9 mouse cellular contexts compared by ENCODE assay signal in the genomic region with DNA sequence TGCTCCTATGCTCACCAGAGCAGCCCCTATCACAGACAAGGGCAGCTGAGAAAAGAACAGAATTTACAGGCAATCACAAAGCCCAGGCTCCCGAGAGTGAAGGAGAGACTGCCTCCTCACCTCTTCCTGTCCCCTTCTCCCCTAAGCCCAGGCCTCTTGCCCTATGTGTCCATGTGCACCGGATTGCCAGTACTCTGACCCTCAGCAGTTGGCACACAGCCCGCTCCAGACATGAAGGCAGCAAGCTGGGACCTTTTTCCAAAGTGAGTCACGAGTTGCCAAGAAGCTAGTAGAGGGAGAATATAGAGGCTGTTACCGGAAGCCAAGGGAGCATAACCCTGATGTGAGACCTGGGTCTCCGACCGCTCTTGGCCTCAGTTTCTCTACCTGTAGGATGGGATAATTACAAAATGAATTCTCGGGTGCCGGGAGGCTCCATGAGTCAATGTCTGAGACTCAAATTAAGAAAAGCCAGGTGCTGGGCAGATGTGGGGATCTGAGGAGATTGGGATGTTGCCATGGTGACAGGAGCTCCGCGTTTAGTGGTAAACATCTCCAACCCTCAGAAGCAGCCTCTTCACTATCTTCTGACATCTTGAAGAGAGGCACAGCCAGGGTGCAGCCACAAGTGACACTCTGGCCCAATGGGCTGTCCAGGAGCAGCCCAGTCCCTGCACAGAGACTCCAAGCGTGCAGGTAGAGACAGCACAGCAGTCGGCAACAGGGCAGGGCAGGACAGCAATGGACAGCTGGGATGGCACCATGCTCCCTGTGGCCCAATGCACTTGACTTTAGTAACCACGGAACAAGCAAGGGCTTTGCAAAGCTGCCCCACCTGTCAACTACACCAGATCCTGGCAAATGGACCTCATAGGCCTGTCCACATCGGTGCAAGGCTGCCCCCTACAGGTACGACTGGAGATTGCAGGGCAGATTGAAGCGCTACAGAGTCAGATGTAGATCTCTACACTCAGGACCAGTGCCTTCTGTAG. TPM values are rescaled to one million over a fixed set of nuclear protein-coding genes. Genes with fewer than 3 reads are reported as not detected.
DNase-seq lines count a peak whose midpoint lies in the region; ATAC-seq and TF ChIP-seq lines count a peak whose summit lies in the region.
"Had no signal": no experiment of that assay in that cellular context is flagged by ENCODE, and none has a peak within 500 bp of the region (broad histone marks: within the 10 kb centered on the region; RNA-seq: fewer than 3 reads in every experiment).

No protein-coding gene starts in this region.

- TF ChIP-seq EP300 in MEL (IDR thresholded peaks at IDR 0.05; ENCODE audit: low read depth in 1 of 2, low read length in 2 of 2), result no peak

- no peak overlapping the region for H3K4me3 ChIP-seq in MEL (ENCODE audit: control insufficient read depth in 1 of 2, insufficient read depth in 1 of 2, low read depth in 2 of 2, low read length in 2 of 2)
- H3K4me3 ChIP-seq in cerebellum, adult 2 months (replicated peaks; ENCODE audit: insufficient read depth, low read depth, low read length), result no peak overlapping the region
- no peak overlapping the region for H3K4me3 ChIP-seq in layer of hippocampus, adult 2 months
- H3K4me3 ChIP-seq in lung, adult 2 months (replicated peaks; ENCODE audit: extremely low read depth, low read depth, low read length), result no peak overlapping the region

- DNase-seq in MEL (ENCODE audit: low read depth, low spot score), result peak; percentile 74
- DNase-seq in cerebellum, adult 2 months, result peak; percentile 82 to 93
- peak; percentile 87 for DNase-seq in forelimb bud, embryonic 11.5 days (ENCODE audit: low read depth, low spot score)
- peak; percentile 95 for DNase-seq in heart, postnatal 4 days
- DNase-seq in layer of hippocampus, adult 2 months (ENCODE audit: low spot score in 2 of 2), result peak; percentile 90 to 99
- DNase-seq in lung, adult 2 months, result peak; percentile 80
- DNase-seq in testis, postnatal 14 days (ENCODE audit: low spot score), result peak; percentile 76

- no peaks in the 10 kb centered on the region for H3K9me3 ChIP-seq in MEL (replicated peaks; ENCODE audit: insufficient read depth, low read length)

- TF ChIP-seq CTCF in MEL (IDR thresholded peaks at IDR 0.05 in 2 of 3, conservative IDR thresholded peaks at IDR 0.05 in 1 of 3; ENCODE audit: control insufficient read depth in 1 of 3, insufficient read depth in 1 of 3, low read depth in 2 of 3, low read length in 3 of 3, poor library complexity in 1 of 3, severe bottlenecking in 1 of 3), result peak; percentile 97 to 98 (median 98)
- TF ChIP-seq CTCF in cerebellum, adult 2 months (IDR thresholded peaks at IDR 0.05; ENCODE audit: borderline replicate concordance, insufficient read depth, low read depth, low read length), result peak; percentile 99
- TF ChIP-seq CTCF in layer of hippocampus, adult 2 months (conservative IDR thresholded peaks at IDR 0.05), result peak; percentile 99
- peak; percentile 98 for TF ChIP-seq CTCF in lung, adult 2 months (IDR thresholded peaks at IDR 0.05; ENCODE audit: insufficient read depth, low read length)

- H3K27me3 ChIP-seq in MEL (ENCODE audit: control insufficient read depth in 1 of 2, insufficient read depth in 2 of 2, low read length in 2 of 2), result no peaks in the 10 kb centered on the region
- no peaks in the 10 kb centered on the region for H3K27me3 ChIP-seq in cerebellum, adult 2 months (ENCODE audit: control insufficient read depth, insufficient read depth, low read length)

- no peak overlapping the region for H3K27ac ChIP-seq in MEL (ENCODE audit: control insufficient read depth, low read depth, low read length)
- no peak overlapping the region for H3K27ac ChIP-seq in cerebellum, adult 2 months (ENCODE audit: insufficient read depth, low read length)
- peak overlapping the region; percentile 20; the same call in 1 of the 2 replicates for H3K27ac ChIP-seq in layer of hippocampus, adult 2 months
- H3K27ac ChIP-seq: macrophage had no signal

- 33% methylated on average over 17 of the region's 17 CpGs for WGBS in cerebellum, adult 2 months
- WGBS in lung, adult 2 months, result 47% methylated on average over 17 of the region's 17 CpGs

- H3K4me1 ChIP-seq in MEL (ENCODE audit: control insufficient read depth in 1 of 2, insufficient read depth in 2 of 2, low read length in 2 of 2), result peaks cover 4 to 18% of the 10 kb centered on the region in 2 experiments
- no peaks in the 10 kb centered on the region for H3K4me1 ChIP-seq in cerebellum, adult 2 months (ENCODE audit: control insufficient read depth, insufficient read depth, low read length)
- no peaks in the 10 kb centered on the region for H3K4me1 ChIP-seq in lung, adult 2 months (ENCODE audit: control insufficient read depth, insufficient read depth, low read length)

- no peaks in the 10 kb centered on the region for H3K79me2 ChIP-seq in MEL (ENCODE audit: control insufficient read depth, insufficient read depth, low read length, poor library complexity)

- no peak overlapping the region for H3K9ac ChIP-seq in MEL (ENCODE audit: control insufficient read depth, low read depth, low read length, poor library complexity, severe bottlenecking)

- ATAC-seq in neutrophil, adult 5-6 weeks (ENCODE audit: extremely low read depth, insufficient number of reproducible peaks, low FRiP score, poor library complexity, severe bottlenecking), result peak; percentile 59

- H3K36me3 ChIP-seq in MEL (ENCODE audit: control insufficient read depth in 1 of 2, insufficient read depth in 2 of 2, low read length in 2 of 2), result peaks cover 0 to 13% of the 10 kb centered on the region in 2 experiments; a peak in 2 of 4 replicates

- TF ChIP-seq POLR2A in MEL (IDR thresholded peaks at IDR 0.05; ENCODE audit: control insufficient read depth in 1 of 2, insufficient read depth in 1 of 2, low read depth in 1 of 2, low read length in 2 of 2, poor library complexity in 1 of 2), result no peak
- no peak for TF ChIP-seq POLR2A in cerebellum, adult 2 months (IDR thresholded peaks at IDR 0.05; ENCODE audit: borderline replicate concordance, insufficient read depth, low read length)
- TF ChIP-seq POLR2A in lung, adult 2 months (IDR thresholded peaks at IDR 0.05; ENCODE audit: borderline replicate concordance, extremely low read depth, low read depth, low read length), result no peak

- TF ChIP-seq RAD21 in MEL (IDR thresholded peaks at IDR 0.05; ENCODE audit: low read depth, low read length), result peak; percentile 96

TF ChIP-seq in MEL, 35 proteins besides CTCF, POLR2A, EP300 and RAD21 (continues in another document):
- TF ChIP-seq HCFC1 (IDR thresholded peaks at IDR 0.05; ENCODE audit: low read depth, low read length), result no peak
- no peak for TF ChIP-seq KAT2A (conservative IDR thresholded peaks at IDR 0.05; ENCODE audit: low read depth, low read length)
- no peak for TF ChIP-seq TAL1 (IDR thresholded peaks at IDR 0.05; ENCODE audit: low read length)
- TF ChIP-seq GABPA (IDR thresholded peaks at IDR 0.05; ENCODE audit: low read depth, low read length), result no peak
- no peak for TF ChIP-seq MAX (IDR thresholded peaks at IDR 0.05; ENCODE audit: low read length)
- no peak for TF ChIP-seq MYC (IDR thresholded peaks at IDR 0.05; ENCODE audit: low read depth, low read length)
- TF ChIP-seq MAZ (IDR thresholded peaks at IDR 0.05; ENCODE audit: low read depth, low read length), result no peak
- TF ChIP-seq SMC3 (IDR thresholded peaks at IDR 0.05; ENCODE audit: low read depth, low read length), result peak; percentile 91
- TF ChIP-seq CHD1 (IDR thresholded peaks at IDR 0.05; ENCODE audit: low read depth, low read length), result no peak
- TF ChIP-seq ETS1 (IDR thresholded peaks at IDR 0.05; ENCODE audit: low read depth, low read length), result no peak
- TF ChIP-seq MEF2A (IDR thresholded peaks at IDR 0.05; ENCODE audit: extremely low read depth, insufficient replicate concordance, low read depth, low read length, poor library complexity, severe bottlenecking), result no peak
- 0 out of 2 replicates have a peak, but pooled peaks have one; percentile 40 for TF ChIP-seq JUND (IDR thresholded peaks at IDR 0.05; ENCODE audit: low read depth, low read length)
- TF ChIP-seq GATA1 (IDR thresholded peaks at IDR 0.05; ENCODE audit: low read depth, low read length), result no peak
- TF ChIP-seq TCF12 (IDR thresholded peaks at IDR 0.05; ENCODE audit: low read depth, low read length), result no peak
- TF ChIP-seq ELF1 (IDR thresholded peaks at IDR 0.05; ENCODE audit: low read depth, low read length), result peak; percentile 20; the same call in 1 of the 2 replicates
- no peak for TF ChIP-seq POLR2AphosphoS2 (IDR thresholded peaks at IDR 0.05; ENCODE audit: low read length)
- no peak for TF ChIP-seq TBP (IDR thresholded peaks at IDR 0.05; ENCODE audit: low read depth, low read length)
- TF ChIP-seq MYB (IDR thresholded peaks at IDR 0.05; ENCODE audit: low read depth, low read length), result no peak
- TF ChIP-seq ZMIZ1 (IDR thresholded peaks at IDR 0.05; ENCODE audit: low read depth, low read length), result no peak
- peak; percentile 87 for TF ChIP-seq ZC3H11A (IDR thresholded peaks at IDR 0.05; ENCODE audit: low read depth, low read length)
- 0 out of 2 replicates have a peak, but pooled peaks have one; percentile 40 for TF ChIP-seq BHLHE40 (IDR thresholded peaks at IDR 0.05; ENCODE audit: borderline replicate concordance, low read depth, low read length)
- no peak for TF ChIP-seq NRF1 (IDR thresholded peaks at IDR 0.05; ENCODE audit: insufficient read depth, low read depth, low read length, poor library complexity, severe bottlenecking)
- TF ChIP-seq ZKSCAN1 (IDR thresholded peaks at IDR 0.05; ENCODE audit: low read depth, low read length), result no peak
- TF ChIP-seq MXI1 (IDR thresholded peaks at IDR 0.05; ENCODE audit: low read depth, low read length), result no peak

RNA-seq across cellular contexts. Expression of gene Prr5, which starts 55.6 kb away (rescaled TPM):
- total RNA-seq in MEL (2012; rRNA removed), result not detected in 2 replicates
- polyA plus RNA-seq in MEL (2012; ENCODE audit: insufficient read depth in 1 of 2, insufficient read length in 2 of 2, low read depth in 1 of 2, low replicate concordance in 2 of 2, missing spikeins in 1 of 2), result not detected
- 13.5 and 14.9 TPM in 2 replicates for polyA plus RNA-seq in cerebellum, adult 2 months (2012; rRNA removed)
- total RNA-seq in heart, postnatal 4 days (2021), result 10 to 100 TPM; 11.6 to 12.3 TPM
- 10 to 100 TPM; 15.5 to 16.9 TPM for total RNA-seq in layer of hippocampus, adult 2 months (2021)
- polyA plus RNA-seq in lung, adult 2 months (2012; rRNA removed), result 12.9 and 14.1 TPM in 2 replicates
- total RNA-seq in neutrophil, adult 5-6 weeks (2017), result 28.9 and 29.6 TPM in 2 replicates

RNA-seq across cellular contexts. Expression of gene Rtl6, which starts 56.2 kb away (rescaled TPM):
- not detected in 2 replicates for total RNA-seq in MEL (2012; rRNA removed)
- polyA plus RNA-seq in MEL (2012; ENCODE audit: insufficient read depth in 1 of 2, insufficient read length in 2 of 2, low read depth in 1 of 2, low replicate concordance in 2 of 2, missing spikeins in 1 of 2), result not detected
- 21.6 and 22.6 TPM in 2 replicates for polyA plus RNA-seq in cerebellum, adult 2 months (2012; rRNA removed)
- total RNA-seq in heart, postnatal 4 days (2021), result 10 to 100 TPM; 10.2 to 10.6 TPM
- 10 to 100 TPM; 55.2 to 56.7 TPM for total RNA-seq in layer of hippocampus, adult 2 months (2021)
- polyA plus RNA-seq in lung, adult 2 months (2012; rRNA removed), result 6.4 and 6.6 TPM in 2 replicates
- total RNA-seq in neutrophil, adult 5-6 weeks (2017), result 6.4 and 6.6 TPM in 2 replicates

Comparison
In these comparisons a context has a peak if more than half of its experiments do, and no peak if none do; other contexts are left out.
1. RNA of gene Prr5, which starts 55.6 kb away (total RNA-seq): 28.9 to 29.6 TPM in neutrophil, adult 5-6 weeks, 15.5 to 16.9 TPM in layer of hippocampus, adult 2 months and 11.6 to 12.3 TPM in heart, postnatal 4 days; not detected in MEL; every median in the first group is over 10 times any median in the second.
2. Peak in every context shown above with its lines, with median percentiles within 50 percentile points of each other: DNase-seq and CTCF ChIP-seq.